Mouse (Mus musculus) limb, embryonic 10.5 days (tissue): ENCODE data around the gene Ilf2. TPM values are rescaled to one million over a fixed set of nuclear protein-coding genes. Genes with fewer than 3 reads are reported as not detected.

ENCODE experiments used
- DNase-seq: peaks from one replicate; pipeline ENCODE4 v3.0.0-alpha.2; 2017; ENCODE audit warnings: low spot score
- H3K27ac ChIP-seq: fragments of 300-500 bp; sonication (generic); 2 replicates; pipeline ENCODE4 v1.5.1; 2016; ENCODE audit warnings: mild to moderate bottlenecking
- H3K27me3 ChIP-seq: fragments of 300-500 bp; sonication (generic); 2 replicates; pipeline ENCODE4 v1.6.1; 2016; ENCODE audit warnings: low read depth, mild to moderate bottlenecking; ENCODE audit not compliant: poor library complexity, severe bottlenecking
- H3K36me3 ChIP-seq: fragments of 300-500 bp; sonication (generic); 2 replicates; pipeline ENCODE4 v1.6.1; 2016; ENCODE audit warnings: mild to moderate bottlenecking, moderate library complexity
- H3K4me1 ChIP-seq: fragments of 300-500 bp; sonication (generic); 2 replicates; pipeline ENCODE4 v1.6.1; 2016
- H3K4me3 ChIP-seq: fragments of 300-500 bp; sonication (generic); 2 replicates; pipeline ENCODE4 v1.5.1; 2016; ENCODE audit warnings: mild to moderate bottlenecking, moderate library complexity
- H3K9me3 ChIP-seq: fragments of 300-500 bp; sonication (generic); replicated peaks from 2 replicates; pipeline ENCODE4 v1.6.1; 2016; ENCODE audit warnings: mild to moderate bottlenecking
- WGBS: fragments of 180-500 bp; shearing (Covaris S2); methylation state at CpG from one replicate; pipeline ENCODE4 v1.1.7; 2016; 5-methylcytosine and 5-hydroxymethylcytosine counted together
- polyA plus RNA-seq: library from polyadenylated mRNA; unstranded; fragments of >200 nt; fragmentation: Nextera tagmentation; extraction: Ambion mirVana; gene quantifications from 2 replicates; pipeline ENCODE4 v1.2.1, GENCODE M21; 2016

Ilf2 gene
- 374 and 379 TPM in 2 replicates for polyA plus RNA-seq

- no peaks in the 10 kb centered on the region for H3K27me3 ChIP-seq
- H3K36me3 ChIP-seq = peaks cover 39% of the 10 kb centered on the region
- DNase-seq = peak; percentile 96
- peaks cover 7% of the 10 kb centered on the region for H3K4me1 ChIP-seq
- whole genome bisulfite sequencing = under 1% methylated on average over 45 of the region's 45 CpGs
- H3K4me3 ChIP-seq = peak within 1 kb of the TSS; percentile 77
- peak within 1 kb of the TSS; percentile 98 for H3K27ac ChIP-seq
- H3K9me3 ChIP-seq = no peaks in the 10 kb centered on the region
Measured at GRCm38 (mm10) chr3:90475831-90476611, at the start of gene Ilf2. TSS of gene Ilf2 (plus strand) at chr3:90476126.

DNA sequence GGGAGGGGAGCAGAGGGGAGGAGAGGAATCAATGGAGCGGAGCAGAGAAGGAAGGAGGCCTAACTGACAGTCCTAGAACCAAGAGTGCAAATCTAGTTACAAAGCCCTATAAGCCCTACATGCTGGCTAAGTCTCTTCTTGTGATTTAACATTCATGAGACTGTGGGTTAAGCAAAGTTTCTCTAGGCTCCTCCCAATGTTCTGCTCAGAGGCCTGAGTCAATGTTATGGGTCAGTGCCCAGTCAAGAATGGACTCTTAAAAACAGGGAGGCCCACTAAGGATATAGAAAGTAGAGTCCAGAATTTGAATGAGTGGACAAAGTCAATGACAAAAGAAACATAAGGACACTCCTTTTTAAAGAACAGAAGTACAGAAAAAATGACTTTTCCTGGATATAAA lies 48.4 kb upstream of the Ilf2 start:
- 92% methylated on average over 1 of the region's 1 CpGs for WGBS
- H3K4me3 ChIP-seq = no peak overlapping the region
- no peaks in the 10 kb centered on the region for H3K9me3 ChIP-seq
- H3K27ac ChIP-seq = no peak overlapping the region
- DNase-seq = no peak
- peaks cover 59% of the 10 kb centered on the region for H3K36me3 ChIP-seq
- no peaks in the 10 kb centered on the region for H3K27me3 ChIP-seq
- H3K4me1 ChIP-seq = peaks cover 37% of the 10 kb centered on the region

DNA sequence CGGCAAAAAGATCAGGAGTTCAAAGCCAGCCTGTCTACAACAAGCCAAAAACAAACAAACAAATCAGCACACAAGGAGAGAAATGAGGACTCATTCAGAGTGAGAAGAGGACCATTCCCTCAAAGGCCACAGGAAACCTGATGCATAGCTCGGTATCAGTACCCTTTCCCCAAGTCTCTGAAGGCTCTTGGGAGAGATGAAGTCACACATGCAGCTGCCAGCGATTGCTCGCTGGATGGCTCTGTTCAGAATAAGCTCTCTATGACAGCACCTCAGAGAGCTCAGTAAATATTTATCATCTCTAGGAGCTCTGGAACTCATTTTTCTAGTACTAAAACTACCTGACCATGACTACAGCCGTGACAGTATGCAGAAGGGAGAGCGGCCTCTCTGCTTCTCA lies 47.7 kb upstream of the Ilf2 start:
- Histone ChIP-seq H3K4me3 (no peak overlapping the region), H3K36me3 (peaks cover 52% of the 10 kb centered on the region)
- 88% methylated on average over 6 of the region's 6 CpGs for WGBS

GRCm38 (mm10) chr3:90429576-90429975 lies 46.4 kb upstream of the Ilf2 start:
- DNase-seq = no peak
- no peak overlapping the region for H3K27ac ChIP-seq
- peaks cover 46% of the 10 kb centered on the region for H3K4me1 ChIP-seq
- H3K4me3 ChIP-seq = no peak overlapping the region
- H3K27me3 ChIP-seq = no peaks in the 10 kb centered on the region
- 92% methylated on average over 3 of the region's 3 CpGs for WGBS
- H3K9me3 ChIP-seq = no peaks in the 10 kb centered on the region
- peaks cover 39% of the 10 kb centered on the region for H3K36me3 ChIP-seq

More for the DNA sequence above, 47.7 kb upstream of the Ilf2 start:
- no peak overlapping the region for H3K27ac ChIP-seq
- DNase-seq = no peak
- no peaks in the 10 kb centered on the region for H3K27me3 ChIP-seq
- no peaks in the 10 kb centered on the region for H3K9me3 ChIP-seq
- H3K4me1 ChIP-seq = peaks cover 40% of the 10 kb centered on the region

- H3K4me1 ChIP-seq = peaks cover 37% of the 10 kb centered on the region
- no peaks in the 10 kb centered on the region for H3K9me3 ChIP-seq
- peak overlapping the region; percentile 97 for H3K27ac ChIP-seq
- H3K27me3 ChIP-seq = no peaks in the 10 kb centered on the region
- DNase-seq = no peak
- H3K36me3 ChIP-seq = peaks cover 25% of the 10 kb centered on the region
- 16% methylated on average over 2 of the region's 2 CpGs for WGBS
- peak overlapping the region; percentile 82 for H3K4me3 ChIP-seq
Measured at GRCm38 (mm10) chr3:90432348-90432747, 43.6 kb upstream of the Ilf2 start.

DNA sequence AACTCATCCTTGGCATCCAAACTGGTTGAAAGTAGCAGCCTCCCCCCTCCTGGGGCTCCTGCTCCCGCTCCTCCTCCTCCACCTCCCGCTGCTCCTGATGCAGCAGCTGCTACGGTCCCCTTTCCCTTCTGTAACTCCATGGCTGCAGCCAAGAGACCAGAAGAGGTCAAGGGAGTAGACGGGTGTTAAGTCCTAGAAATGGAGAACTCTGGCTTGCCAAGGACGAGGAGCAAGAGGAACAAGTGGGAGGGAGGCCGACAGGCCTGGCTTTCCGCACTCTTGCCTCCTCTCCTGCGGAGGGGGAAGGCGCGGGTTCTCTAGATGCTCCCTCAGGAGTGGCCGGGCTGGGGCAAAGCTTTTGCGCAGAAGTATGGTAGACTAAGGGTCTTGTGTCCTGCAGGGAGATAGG lies 43.1 kb upstream of the Ilf2 start:
- no peak for DNase-seq
- Histone ChIP-seq H3K36me3 (peaks cover 25% of the 10 kb centered on the region), H3K27me3 (no peaks in the 10 kb centered on the region), H3K27ac (peak overlapping the region; percentile 97), H3K9me3 (no peaks in the 10 kb centered on the region), H3K4me1 (peaks cover 34% of the 10 kb centered on the region), H3K4me3 (peak overlapping the region; percentile 82)
- WGBS = under 1% methylated on average over 12 of the region's 12 CpGs

- Histone ChIP-seq H3K4me1 (peaks cover 29% of the 10 kb centered on the region), H3K27me3 (no peaks in the 10 kb centered on the region), H3K36me3 (peaks cover 21% of the 10 kb centered on the region), H3K9me3 (no peaks in the 10 kb centered on the region), H3K27ac (peak within 1 kb of the TSS; percentile 97), H3K4me3 (peak within 1 kb of the TSS; percentile 82)
- DNase-seq = peak; percentile 95
- under 1% methylated on average over 52 of the region's 52 CpGs for WGBS
Measured at GRCm38 (mm10) chr3:90433381-90434020, 42.4 kb upstream of the Ilf2 start, which contains the start of gene Ints3. TSS of gene Ints3 (minus strand) at chr3:90433622.

DNA sequence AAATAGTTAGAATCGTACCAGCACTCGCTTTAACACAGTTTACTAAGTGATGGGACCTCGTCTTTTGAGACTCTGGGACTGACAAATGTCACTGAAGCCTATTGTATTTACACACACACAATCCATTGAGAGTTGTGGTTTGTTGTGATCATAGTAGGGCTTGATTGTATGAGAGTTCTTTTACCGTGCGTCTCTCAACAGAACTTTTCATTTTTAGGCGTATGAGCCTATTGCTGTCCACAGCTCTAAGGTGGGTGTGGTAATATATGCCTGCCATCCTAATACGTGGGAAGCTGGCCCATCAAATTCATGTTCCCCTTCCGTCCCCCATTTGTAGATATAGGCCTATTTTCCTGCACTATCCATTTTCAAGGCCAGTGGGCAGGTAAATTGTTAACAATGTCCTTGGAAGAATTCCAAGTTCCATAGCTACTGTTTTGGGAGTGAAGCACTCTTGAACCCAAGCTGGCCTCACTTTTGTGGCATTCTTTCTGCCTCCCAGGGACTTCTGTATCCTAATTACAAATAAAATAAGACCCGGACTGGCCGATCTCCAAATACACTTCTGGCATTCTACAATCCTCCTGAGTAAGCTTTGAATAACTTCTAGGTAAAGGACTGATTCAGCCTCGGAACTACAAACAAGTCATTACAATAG lies 41.7 kb upstream of the Ilf2 start:
- no peak for DNase-seq
- 64% methylated on average over 11 of the region's 11 CpGs for whole genome bisulfite sequencing
- Histone ChIP-seq H3K36me3 (peaks cover 14% of the 10 kb centered on the region), H3K4me3 (peak overlapping the region; percentile 82), H3K27me3 (no peaks in the 10 kb centered on the region), H3K27ac (peak overlapping the region; percentile 97), H3K9me3 (no peaks in the 10 kb centered on the region), H3K4me1 (peaks cover 28% of the 10 kb centered on the region)

GRCm38 (mm10) chr3:90437131-90437530 lies 38.8 kb upstream of the Ilf2 start:
- Histone ChIP-seq H3K27ac (no peak overlapping the region), H3K4me1 (peaks cover 12% of the 10 kb centered on the region), H3K36me3 (no peaks in the 10 kb centered on the region), H3K9me3 (no peaks in the 10 kb centered on the region), H3K4me3 (no peak overlapping the region), H3K27me3 (no peaks in the 10 kb centered on the region)
- WGBS = 80% methylated on average over 4 of the region's 4 CpGs
- DNase-seq = no peak

DNA sequence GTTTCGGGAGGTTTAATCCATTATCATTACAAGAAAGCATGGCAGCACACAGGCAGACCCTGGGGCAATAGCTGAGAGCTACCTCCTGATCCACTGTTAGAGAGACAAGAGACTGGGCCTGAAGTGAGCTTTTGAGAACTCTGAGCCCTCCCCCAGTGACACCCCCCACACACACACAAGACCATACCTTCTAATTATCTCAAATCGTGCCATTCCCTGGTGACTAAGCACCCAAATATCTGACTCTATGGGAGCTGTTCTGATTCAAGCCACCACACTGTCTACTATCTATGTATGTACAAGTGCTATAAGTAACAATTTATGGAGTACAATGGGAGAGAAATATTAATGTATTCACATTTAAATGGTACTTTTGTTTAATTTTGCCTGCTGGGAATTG lies 35.2 kb upstream of the Ilf2 start:
- Histone ChIP-seq H3K4me3 (no peak overlapping the region), H3K36me3 (no peaks in the 10 kb centered on the region), H3K27me3 (no peaks in the 10 kb centered on the region), H3K27ac (no peak overlapping the region), H3K9me3 (no peaks in the 10 kb centered on the region), H3K4me1 (peaks cover 9% of the 10 kb centered on the region)
- no peak for DNase-seq
- WGBS = 83% methylated on average over 2 of the region's 2 CpGs

DNA sequence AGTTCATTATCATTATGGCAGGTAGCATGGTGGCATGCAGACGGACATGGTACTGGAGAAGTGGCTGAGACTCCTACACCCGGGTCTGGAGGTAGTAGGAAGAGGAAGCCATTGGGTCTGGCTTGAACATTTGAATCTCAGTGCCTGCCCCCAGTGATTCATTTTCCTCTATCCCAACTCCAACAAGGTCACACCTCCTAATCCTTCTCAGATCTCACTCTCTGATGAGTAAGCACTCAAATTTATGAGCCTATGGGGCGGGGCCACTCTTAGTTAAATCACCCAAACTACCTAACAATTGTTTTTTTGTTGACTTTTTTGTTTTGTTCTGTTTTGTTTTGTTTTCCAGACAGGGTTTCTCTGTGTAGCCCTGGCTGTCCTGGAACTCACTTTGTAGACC lies 31.9 kb upstream of the Ilf2 start:
- H3K27ac ChIP-seq = peak overlapping the region; percentile 5; the same call in 1 of the 2 replicates
- WGBS = 88% methylated on average over 3 of the region's 3 CpGs
- no peak for DNase-seq
- H3K4me3 ChIP-seq = no peak overlapping the region
- no peaks in the 10 kb centered on the region for H3K9me3 ChIP-seq
- H3K27me3 ChIP-seq = no peaks in the 10 kb centered on the region
- H3K4me1 ChIP-seq = peaks cover 37% of the 10 kb centered on the region
- H3K36me3 ChIP-seq = no peaks in the 10 kb centered on the region

DNA sequence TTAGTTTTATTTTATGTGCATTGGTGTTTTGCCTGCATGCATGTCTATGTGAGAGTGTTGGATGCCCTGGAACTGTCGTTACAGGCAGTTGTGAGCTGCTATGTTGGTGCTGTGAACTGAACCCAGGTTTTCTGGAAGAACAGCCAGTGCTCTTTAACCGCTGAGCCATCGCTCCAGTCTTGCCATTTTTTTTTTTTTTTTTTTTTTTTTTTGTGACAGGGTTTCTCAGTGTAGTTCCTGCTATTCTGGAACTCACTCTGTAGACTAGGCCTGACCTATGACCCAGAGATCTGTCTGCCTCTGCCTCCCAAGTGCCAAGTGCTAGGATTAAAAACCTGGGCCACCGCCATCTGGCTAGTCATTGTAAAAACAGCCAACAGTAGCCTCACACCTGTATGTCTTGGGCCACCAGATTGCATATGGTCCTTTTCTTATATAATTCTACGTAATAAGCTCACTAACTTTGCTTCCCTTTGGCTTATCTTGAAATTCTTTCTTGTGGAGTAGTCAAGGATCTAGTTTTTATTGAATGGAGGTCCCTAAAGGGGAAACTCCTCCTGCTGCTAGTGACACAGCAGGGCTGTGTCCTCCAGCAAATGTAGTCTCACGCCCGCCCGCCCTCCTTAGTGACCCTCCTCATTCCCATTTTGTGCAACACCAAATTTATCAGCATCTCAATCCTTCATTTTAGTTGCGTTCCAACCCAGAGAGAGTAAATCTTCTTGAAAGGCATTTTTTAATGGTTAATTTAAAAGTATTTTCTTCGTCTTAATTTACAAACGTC lies 30.3 kb upstream of the Ilf2 start:
- H3K27me3 ChIP-seq = no peaks in the 10 kb centered on the region
- peak overlapping the region; percentile 47 for H3K4me3 ChIP-seq
- H3K36me3 ChIP-seq = no peaks in the 10 kb centered on the region
- H3K27ac ChIP-seq = peak overlapping the region; percentile 96
- peaks cover 40% of the 10 kb centered on the region for H3K4me1 ChIP-seq
- no peaks in the 10 kb centered on the region for H3K9me3 ChIP-seq
- DNase-seq = no peak
- 73% methylated on average over 11 of the region's 11 CpGs for WGBS
